Mouse (Mus musculus) bone marrow, adult 2 months (tissue): ENCODE measurements at regions not wholly inside any gene's neighbourhood (a gene's known extent, or its start where the extent isn't known, plus 50 kb on each side); places are given as distances from the start of the nearest gene placed in this dataset.

Experiments used
- CTCF ChIP-seq: fragments of 200-500 bp; IDR thresholded peaks from 2 replicates; pipeline ENCODE4 v1.5.1; 2011; ENCODE audit warnings: low read length, control low read depth; ENCODE audit not compliant: control insufficient read depth, insufficient read depth
- POLR2A ChIP-seq: fragments of 200-500 bp; IDR thresholded peaks from 2 replicates; pipeline ENCODE4 v1.6.1; 2011; ENCODE audit warnings: low read depth, mild to moderate bottlenecking, control low read depth, low read length, borderline replicate concordance; ENCODE audit not compliant: control insufficient read depth

DNA sequence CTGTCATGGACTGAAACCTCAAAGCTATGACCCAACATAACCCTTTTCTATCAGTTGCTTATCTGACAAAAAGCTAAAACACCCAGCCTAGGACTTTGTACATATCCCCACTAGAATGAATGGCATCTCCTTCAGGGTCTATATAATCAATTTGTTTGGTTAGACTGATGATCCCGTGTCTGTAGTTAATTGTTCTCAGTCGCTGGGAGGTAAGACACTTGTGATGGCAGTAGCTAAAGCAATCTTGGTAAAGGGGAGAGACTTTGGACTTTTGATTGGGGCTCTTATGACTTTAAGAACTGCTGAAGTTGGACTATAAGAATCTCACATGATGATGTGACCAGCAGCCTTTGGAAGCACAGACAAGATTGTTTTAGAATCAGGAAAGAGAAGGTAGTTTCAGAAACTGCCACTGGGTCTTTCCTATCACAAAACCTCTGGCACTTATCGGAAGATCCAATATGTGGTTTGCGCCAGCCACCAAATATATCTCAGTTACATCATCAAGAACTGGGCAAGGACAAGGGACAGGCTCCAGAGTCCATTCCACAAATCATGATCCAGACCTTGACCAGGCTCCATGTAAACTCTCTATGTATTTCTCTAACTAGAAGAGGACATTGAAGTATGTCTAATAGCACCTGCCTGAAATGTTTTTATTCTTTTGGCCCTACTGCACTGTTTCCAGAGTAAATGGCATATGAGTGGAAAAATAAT is 183.1 kb downstream of the Sp3 start:
- TF ChIP-seq POLR2A (no peak), CTCF (no peak)
